Mouse (Mus musculus) thymus, adult 2 months (tissue): ENCODE results near the gene Pdhx. TPM values are rescaled to one million over a fixed set of nuclear protein-coding genes. Genes with fewer than 3 reads are reported as not detected.

ENCODE experiments used
- DNase-seq: peaks from one replicate; pipeline ENCODE4 v3.0.0; 2021
- H3K27ac ChIP-seq: fragments of 200-500 bp; 2 replicates; pipeline ENCODE4 v1.5.1; 2012; ENCODE audit warnings: low read length, control low read depth; ENCODE audit not compliant: control insufficient read depth, insufficient read depth
- H3K27me3 ChIP-seq: fragments of 200-500 bp; 2 replicates; pipeline ENCODE4 v1.6.1; 2012; ENCODE audit warnings: mild to moderate bottlenecking, low read length, moderate library complexity, mixed read lengths; ENCODE audit not compliant: control insufficient read depth, insufficient read depth
- H3K36me3 ChIP-seq: fragments of 200-500 bp; 2 replicates; pipeline ENCODE4 v1.6.1; 2012; ENCODE audit warnings: mild to moderate bottlenecking, low read length, moderate library complexity; ENCODE audit not compliant: control insufficient read depth, insufficient read depth
- H3K4me1 ChIP-seq: fragments of 200-500 bp; replicated peaks from 2 replicates; pipeline ENCODE4 v1.6.1; 2012; ENCODE audit warnings: low read length; ENCODE audit not compliant: control insufficient read depth, insufficient read depth
- H3K4me3 ChIP-seq: fragments of 200-500 bp; 2 replicates; pipeline ENCODE4 v1.5.1; 2012; ENCODE audit warnings: mild to moderate bottlenecking, low read length, control low read depth, moderate library complexity; ENCODE audit not compliant: control insufficient read depth, insufficient read depth
- CTCF ChIP-seq: fragments of 200-500 bp; IDR thresholded peaks from 2 replicates; pipeline ENCODE4 v1.5.1; 2012; ENCODE audit warnings: mild to moderate bottlenecking, control low read depth, low read length, moderate library complexity, borderline replicate concordance; ENCODE audit not compliant: control insufficient read depth, poor library complexity, insufficient read depth; ENCODE audit errors: extremely low read depth
- POLR2A ChIP-seq: fragments of 200-500 bp; IDR thresholded peaks from 2 replicates; pipeline ENCODE4 v1.6.1; 2012; ENCODE audit warnings: mild to moderate bottlenecking, low read length, control low read depth, moderate library complexity; ENCODE audit not compliant: control insufficient read depth, poor library complexity, insufficient read depth; ENCODE audit errors: extremely low read depth
- WGBS: fragments of 180-500 bp; shearing (Covaris S2); methylation state at CpG from one replicate; pipeline ENCODE4 v1.1.7; 2018; 5-methylcytosine and 5-hydroxymethylcytosine counted together
- polyA plus RNA-seq: library from polyadenylated mRNA; depleted of rRNA; stranded (reverse); fragments of >200 nt; gene quantifications from 2 replicates; pipeline ENCODE4 v1.2.3, GENCODE M21; 2012

Gene Pdhx
- polyA plus RNA-seq, 1 experiment, result 21.2 TPM

DNA sequence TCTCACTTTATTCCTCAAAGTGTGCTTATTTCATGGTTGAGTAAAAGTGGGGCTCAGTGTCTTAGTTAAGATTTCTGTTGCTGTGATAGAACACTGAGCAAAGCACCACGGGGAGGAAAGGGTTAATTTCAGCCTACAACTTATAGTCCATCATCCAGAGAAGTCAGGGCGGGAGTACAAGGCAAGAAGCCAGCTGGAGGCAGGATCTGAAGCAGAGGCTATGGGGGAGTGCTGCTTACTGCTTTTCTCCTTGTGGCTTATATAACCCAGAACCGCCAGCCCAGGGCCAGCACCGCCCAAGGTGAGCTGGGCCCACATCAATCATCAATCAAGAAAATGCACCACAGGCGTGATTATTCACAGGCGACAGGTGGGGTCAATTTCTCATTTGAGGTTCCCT is 7.8 kb upstream of the Pdhx start:
- no peak for DNase-seq
- H3K27me3 ChIP-seq, result no peaks in the 10 kb centered on the region
- TF ChIP-seq POLR2A (no peak), CTCF (no peak)
- WGBS, result 89% methylated on average over 6 of the region's 6 CpGs
- H3K27ac ChIP-seq, result no peak overlapping the region
- no peaks in the 10 kb centered on the region for H3K36me3 ChIP-seq
- H3K4me1 ChIP-seq, result no peaks in the 10 kb centered on the region
- H3K4me3 ChIP-seq, result no peak overlapping the region

DNA sequence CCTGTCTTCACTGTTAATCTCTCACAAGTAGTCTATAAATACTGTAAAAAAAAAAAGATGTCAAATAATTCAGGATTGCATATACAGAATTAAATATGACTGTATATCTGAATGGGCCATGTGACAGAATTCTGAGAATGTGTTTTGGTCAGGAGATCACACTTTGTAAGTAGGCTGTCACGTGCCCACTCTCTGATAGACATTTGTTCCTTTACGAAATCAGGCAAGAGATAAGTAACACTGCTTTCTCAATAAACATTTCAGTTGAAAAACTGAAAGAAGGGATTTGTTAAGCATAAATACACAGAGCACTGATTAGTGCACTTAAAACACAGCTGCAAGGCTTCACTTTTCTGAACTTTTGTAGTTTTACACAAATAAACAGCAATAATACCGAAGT is 2.7 kb downstream of the Pdhx start:
- H3K27me3 ChIP-seq, result no peaks in the 10 kb centered on the region
- TF ChIP-seq CTCF (no peak), POLR2A (no peak)
- no peaks in the 10 kb centered on the region for H3K4me1 ChIP-seq
- no peak for DNase-seq
- 96% methylated on average over 3 of the region's 3 CpGs for WGBS
- H3K4me3 ChIP-seq, result no peak overlapping the region
- no peak overlapping the region for H3K27ac ChIP-seq
- no peaks in the 10 kb centered on the region for H3K36me3 ChIP-seq

DNA sequence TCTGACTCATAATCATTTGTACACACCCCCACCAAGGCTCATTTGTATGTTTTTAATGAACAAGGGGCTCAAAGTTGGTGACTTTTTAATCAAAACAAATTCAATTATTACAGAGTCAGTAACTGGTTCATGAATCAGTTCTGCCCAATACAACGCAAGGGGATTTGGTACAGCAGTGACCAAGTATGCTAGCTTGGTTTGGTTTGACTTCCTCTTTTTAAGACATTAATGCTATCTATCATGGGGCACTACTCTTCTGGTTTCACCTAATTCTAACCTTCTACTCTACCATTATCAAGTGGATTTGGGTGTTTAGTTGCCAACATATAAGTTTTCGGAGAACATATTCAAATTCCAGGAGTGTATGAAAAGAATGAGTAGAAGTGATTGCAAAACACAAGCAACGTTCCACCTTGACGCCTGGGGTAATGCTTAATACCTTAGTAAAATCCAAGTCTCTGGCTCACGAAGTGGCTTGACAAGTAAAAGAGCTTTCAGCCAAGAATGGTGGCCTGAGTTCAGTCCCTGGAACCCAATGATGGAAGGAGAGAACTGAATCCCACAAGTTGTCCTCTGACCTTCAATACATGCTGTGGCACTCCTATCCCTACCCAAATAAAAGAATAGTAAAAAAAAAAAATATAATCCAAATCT is 3.4 kb downstream of the Pdhx start:
- Histone ChIP-seq H3K4me1 (no peaks in the 10 kb centered on the region), H3K27me3 (no peaks in the 10 kb centered on the region), H3K27ac (no peak overlapping the region), H3K4me3 (no peak overlapping the region), H3K36me3 (no peaks in the 10 kb centered on the region)
- TF ChIP-seq CTCF (no peak), POLR2A (no peak)
- DNase-seq, result no peak
- 92% methylated on average over 5 of the region's 5 CpGs for WGBS

DNA sequence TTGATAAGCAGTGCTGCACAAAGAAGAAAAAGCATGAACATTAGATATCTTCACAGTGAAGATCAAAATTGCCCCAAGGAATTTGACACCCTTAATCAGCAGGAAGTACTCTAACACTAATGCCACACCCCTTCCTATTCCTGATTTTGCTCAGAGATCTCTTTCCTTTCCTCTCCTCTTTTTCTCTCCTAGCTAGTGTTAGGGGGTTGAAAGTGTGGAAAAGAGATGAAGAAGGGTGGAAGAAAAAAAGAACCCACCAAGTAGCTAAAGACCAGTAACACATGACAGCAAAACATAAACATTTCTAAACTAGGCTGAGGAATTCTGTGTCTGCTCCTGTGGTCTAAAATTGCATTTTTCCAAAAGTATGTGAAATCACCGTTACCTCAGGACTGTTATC is 4.7 kb downstream of the Pdhx start:
- DNase-seq, result no peak
- Histone ChIP-seq H3K27me3 (no peaks in the 10 kb centered on the region), H3K36me3 (no peaks in the 10 kb centered on the region), H3K4me1 (no peaks in the 10 kb centered on the region), H3K4me3 (no peak overlapping the region), H3K27ac (no peak overlapping the region)
- no peak for TF ChIP-seq POLR2A
- no peak for TF ChIP-seq CTCF
- 90% methylated on average over 1 of the region's 1 CpGs for WGBS

DNA sequence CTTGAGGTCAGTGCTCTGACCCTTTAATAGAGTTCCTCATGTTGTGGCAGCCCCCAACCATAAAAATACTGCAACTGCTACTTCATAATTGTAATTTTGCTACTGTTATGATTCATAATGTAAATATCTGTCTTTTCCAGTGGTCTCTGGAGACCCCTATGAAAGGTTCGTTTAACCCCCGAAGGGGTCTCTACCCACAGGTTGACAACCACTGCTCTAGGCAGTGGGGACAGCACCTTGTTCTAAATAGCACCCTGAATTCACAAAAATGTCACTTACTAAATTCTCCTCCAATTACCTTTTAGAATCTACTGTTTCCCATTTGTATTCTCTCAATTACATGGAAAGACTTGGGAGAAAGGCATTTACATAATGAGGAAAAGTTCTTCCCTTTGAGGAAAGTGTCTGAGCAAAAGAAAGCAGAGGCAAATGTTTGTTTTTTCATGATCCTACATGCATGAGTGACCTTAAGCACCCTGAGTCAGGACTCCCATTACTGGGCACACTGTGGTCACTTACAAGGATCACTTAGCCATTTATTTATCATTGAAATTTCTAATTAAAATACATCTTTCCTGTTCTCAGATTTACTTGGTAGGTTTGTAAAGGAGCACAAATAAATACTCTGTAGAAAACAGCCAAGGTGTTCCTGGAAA is 5.6 kb downstream of the Pdhx start:
- Histone ChIP-seq H3K4me1 (no peaks in the 10 kb centered on the region), H3K27me3 (no peaks in the 10 kb centered on the region), H3K4me3 (no peak overlapping the region), H3K36me3 (no peaks in the 10 kb centered on the region), H3K27ac (no peak overlapping the region)
- TF ChIP-seq POLR2A (no peak), CTCF (no peak)
- 91% methylated on average over 2 of the region's 2 CpGs for WGBS
- no peak for DNase-seq

DNA sequence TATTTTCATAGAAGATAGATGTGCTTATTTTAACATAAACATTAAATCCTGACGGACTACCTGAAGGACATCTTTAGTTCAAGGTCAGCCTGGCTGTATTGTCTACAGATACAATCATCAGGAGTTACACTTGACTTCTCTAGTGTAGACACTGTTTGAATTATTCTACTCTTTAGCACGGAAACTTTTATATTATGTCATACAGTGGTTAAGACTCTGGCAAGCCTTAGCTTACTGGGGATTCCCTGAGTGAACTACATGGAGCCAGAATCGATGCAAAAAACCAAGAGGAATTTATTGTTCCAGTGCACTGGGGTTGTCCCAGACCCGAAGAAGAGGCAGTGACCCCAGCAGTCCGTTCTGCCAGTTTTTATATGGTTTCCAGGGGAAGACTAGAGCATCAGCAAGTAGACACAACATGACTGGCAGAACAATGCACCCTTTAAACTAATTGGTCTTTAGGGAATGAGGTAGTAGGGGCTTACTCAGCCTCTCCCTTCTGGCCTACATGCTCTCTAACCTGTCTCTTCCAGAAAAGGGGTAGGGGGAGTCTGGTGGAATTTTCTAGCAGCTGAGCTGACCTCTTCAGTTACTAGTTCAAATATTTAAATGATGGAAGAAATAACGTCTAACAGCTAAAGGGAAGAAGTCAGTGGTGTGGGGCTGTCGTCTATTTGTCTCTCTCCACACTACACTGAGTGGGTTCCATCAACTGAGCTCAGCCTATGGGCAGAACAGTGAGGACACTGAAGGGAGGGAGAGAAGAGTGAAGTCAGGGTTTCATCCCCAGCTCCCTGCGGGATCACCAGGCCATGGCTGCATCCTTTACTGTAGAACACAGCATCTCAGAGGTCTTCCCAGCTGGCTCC is 6.4 kb downstream of the Pdhx start:
- Histone ChIP-seq H3K4me1 (no peaks in the 10 kb centered on the region), H3K27me3 (no peaks in the 10 kb centered on the region), H3K27ac (no peak overlapping the region), H3K4me3 (no peak overlapping the region), H3K36me3 (no peaks in the 10 kb centered on the region)
- 92% methylated on average over 8 of the region's 8 CpGs for WGBS
- no peak for DNase-seq
- TF ChIP-seq POLR2A, result no peak
- no peak for TF ChIP-seq CTCF
